Mouse (Mus musculus): ENCODE data around the gene Naxe. TPM values are rescaled to one million over a fixed set of nuclear protein-coding genes. Genes with fewer than 3 reads are reported as not detected.

The Naxe gene
- polyA plus RNA-seq, 1 experiment: 69.0 TPM

DNA sequence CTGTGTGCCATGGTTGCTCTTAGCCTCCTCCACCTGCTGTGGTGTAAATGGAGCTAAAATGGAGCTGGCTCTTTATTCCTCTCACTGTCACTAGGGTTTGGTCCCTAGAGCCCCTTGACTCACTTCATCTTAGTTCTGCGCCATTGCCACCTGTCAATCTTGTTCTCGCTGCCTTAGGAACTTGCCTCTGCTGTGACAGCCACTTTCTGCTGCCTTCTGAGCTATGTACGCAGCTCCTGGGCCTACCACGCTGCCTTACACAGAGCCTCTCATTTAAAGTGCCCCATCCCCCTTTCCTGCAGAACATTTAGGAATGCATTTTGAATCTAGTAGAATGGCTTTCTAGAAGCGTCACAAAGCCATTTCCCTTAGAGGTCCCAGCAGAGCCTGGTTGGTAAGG is 35.8 kb upstream of the Naxe start:
- no peak for DNase-seq
- H3K27me3 ChIP-seq (ENCODE audit: control insufficient read depth, insufficient read depth, low read length): no peaks in the 10 kb centered on the region
- H3K36me3 ChIP-seq (ENCODE audit: control insufficient read depth, insufficient read depth, low read length): no peaks in the 10 kb centered on the region
- 99% methylated on average over 5 of the region's 5 CpGs for WGBS
- H3K4me3 ChIP-seq (ENCODE audit: control insufficient read depth, insufficient read depth, low read length): no peak overlapping the region
- H3K27ac ChIP-seq (ENCODE audit: control insufficient read depth, insufficient read depth, low read length): no peak overlapping the region
- TF ChIP-seq CTCF (IDR thresholded peaks at IDR 0.05; ENCODE audit: borderline replicate concordance, control insufficient read depth, extremely low read depth, insufficient read depth, low read length, poor library complexity) (no peak), POLR2A (IDR thresholded peaks at IDR 0.05; ENCODE audit: control insufficient read depth, extremely low read depth, insufficient read depth, low read length, poor library complexity) (no peak)
- no peaks in the 10 kb centered on the region for H3K4me1 ChIP-seq (replicated peaks; ENCODE audit: control insufficient read depth, insufficient read depth, low read length)

DNA sequence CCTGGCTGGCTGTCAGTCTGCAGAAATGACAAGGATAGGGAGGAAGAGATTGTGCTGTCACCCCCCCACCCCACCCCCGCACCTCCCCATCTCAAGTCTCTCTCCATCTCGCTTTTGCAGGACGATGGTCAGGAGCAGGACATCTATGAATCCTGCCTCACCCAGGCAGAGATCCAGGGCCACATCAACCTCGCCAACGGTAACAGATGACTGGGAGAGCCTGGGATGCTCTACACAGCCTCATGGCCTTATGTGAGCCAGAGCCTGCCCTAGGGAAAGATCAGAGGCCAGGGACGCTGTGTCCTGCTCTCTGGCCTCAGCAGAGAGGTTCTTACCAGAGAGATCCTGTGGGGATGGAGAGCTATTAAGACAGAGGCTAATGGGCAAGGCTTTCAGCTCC is 32.3 kb upstream of the Naxe start:
- 98% methylated on average over 6 of the region's 6 CpGs for WGBS
- Histone ChIP-seq H3K27ac (ENCODE audit: control insufficient read depth, insufficient read depth, low read length) (no peak overlapping the region), H3K36me3 (ENCODE audit: control insufficient read depth, insufficient read depth, low read length) (no peaks in the 10 kb centered on the region), H3K4me3 (ENCODE audit: control insufficient read depth, insufficient read depth, low read length) (no peak overlapping the region), H3K27me3 (ENCODE audit: control insufficient read depth, insufficient read depth, low read length) (no peaks in the 10 kb centered on the region), H3K4me1 (replicated peaks; ENCODE audit: control insufficient read depth, insufficient read depth, low read length) (no peaks in the 10 kb centered on the region)
- TF ChIP-seq POLR2A (IDR thresholded peaks at IDR 0.05; ENCODE audit: control insufficient read depth, extremely low read depth, insufficient read depth, low read length, poor library complexity) (no peak), CTCF (IDR thresholded peaks at IDR 0.05; ENCODE audit: borderline replicate concordance, control insufficient read depth, extremely low read depth, insufficient read depth, low read length, poor library complexity) (no peak)
- no peak for DNase-seq

- H3K27ac ChIP-seq (ENCODE audit: control insufficient read depth, insufficient read depth, low read length): no peak overlapping the region
- TF ChIP-seq CTCF (IDR thresholded peaks at IDR 0.05; ENCODE audit: borderline replicate concordance, control insufficient read depth, extremely low read depth, insufficient read depth, low read length, poor library complexity) (no peak), POLR2A (IDR thresholded peaks at IDR 0.05; ENCODE audit: control insufficient read depth, extremely low read depth, insufficient read depth, low read length, poor library complexity) (no peak)
- H3K36me3 ChIP-seq (ENCODE audit: control insufficient read depth, insufficient read depth, low read length): no peaks in the 10 kb centered on the region
- H3K27me3 ChIP-seq (ENCODE audit: control insufficient read depth, insufficient read depth, low read length): no peaks in the 10 kb centered on the region
- no peak for DNase-seq
- H3K4me1 ChIP-seq (replicated peaks; ENCODE audit: control insufficient read depth, insufficient read depth, low read length): no peaks in the 10 kb centered on the region
- no peak overlapping the region for H3K4me3 ChIP-seq (ENCODE audit: control insufficient read depth, insufficient read depth, low read length)
- 97% methylated on average over 7 of the region's 7 CpGs for WGBS
Measured at GRCm38 (mm10) chr3:88090106-88090505, 31.8 kb upstream of the Naxe start.

GRCm38 (mm10) chr3:88087688-88088087 is 29.4 kb upstream of the Naxe start:
- Histone ChIP-seq H3K27me3 (ENCODE audit: control insufficient read depth, insufficient read depth, low read length) (no peaks in the 10 kb centered on the region), H3K4me1 (replicated peaks; ENCODE audit: control insufficient read depth, insufficient read depth, low read length) (peaks cover under 1% of the 10 kb centered on the region; the same call in 1 of the 2 replicates), H3K27ac (ENCODE audit: control insufficient read depth, insufficient read depth, low read length) (no peak overlapping the region), H3K36me3 (ENCODE audit: control insufficient read depth, insufficient read depth, low read length) (no peaks in the 10 kb centered on the region), H3K4me3 (ENCODE audit: control insufficient read depth, insufficient read depth, low read length) (no peak overlapping the region)
- 97% methylated on average over 1 of the region's 1 CpGs for WGBS
- TF ChIP-seq CTCF (IDR thresholded peaks at IDR 0.05; ENCODE audit: borderline replicate concordance, control insufficient read depth, extremely low read depth, insufficient read depth, low read length, poor library complexity) (no peak), POLR2A (IDR thresholded peaks at IDR 0.05; ENCODE audit: control insufficient read depth, extremely low read depth, insufficient read depth, low read length, poor library complexity) (no peak)
- peak; percentile 17 for DNase-seq

DNA sequence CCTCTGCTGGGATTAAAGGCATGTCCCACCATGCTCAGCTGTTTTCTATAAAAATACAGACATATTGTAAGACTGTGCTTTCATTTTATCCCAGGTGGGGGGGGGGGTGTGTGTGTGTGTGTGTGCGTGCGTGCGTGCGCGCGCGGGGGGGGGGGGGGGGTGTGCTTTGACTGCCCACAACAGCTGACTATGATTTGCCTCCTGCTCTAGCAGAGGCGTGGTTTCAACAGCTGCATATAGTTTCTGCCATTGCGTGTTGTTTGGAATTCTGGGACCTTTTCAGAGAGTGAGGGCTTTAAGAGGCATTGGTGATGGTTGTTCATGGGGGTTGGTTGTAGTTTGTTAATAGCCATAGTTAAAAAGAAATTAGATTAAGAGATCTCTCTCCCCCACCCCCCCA is 27.2 kb upstream of the Naxe start:
- TF ChIP-seq POLR2A (IDR thresholded peaks at IDR 0.05; ENCODE audit: control insufficient read depth, extremely low read depth, insufficient read depth, low read length, poor library complexity) (no peak), CTCF (IDR thresholded peaks at IDR 0.05; ENCODE audit: borderline replicate concordance, control insufficient read depth, extremely low read depth, insufficient read depth, low read length, poor library complexity) (no peak)
- DNase-seq: no peak
- H3K4me1 ChIP-seq (replicated peaks; ENCODE audit: control insufficient read depth, insufficient read depth, low read length): peaks cover 9% of the 10 kb centered on the region
- H3K4me3 ChIP-seq (ENCODE audit: control insufficient read depth, insufficient read depth, low read length): no peak overlapping the region
- no peaks in the 10 kb centered on the region for H3K36me3 ChIP-seq (ENCODE audit: control insufficient read depth, insufficient read depth, low read length)
- H3K27me3 ChIP-seq (ENCODE audit: control insufficient read depth, insufficient read depth, low read length): no peaks in the 10 kb centered on the region
- no peak overlapping the region for H3K27ac ChIP-seq (ENCODE audit: control insufficient read depth, insufficient read depth, low read length)
- WGBS: 94% methylated on average over 9 of the region's 9 CpGs

GRCm38 (mm10) chr3:88084001-88084400 is 25.7 kb upstream of the Naxe start:
- DNase-seq: no peak
- TF ChIP-seq CTCF (IDR thresholded peaks at IDR 0.05; ENCODE audit: borderline replicate concordance, control insufficient read depth, extremely low read depth, insufficient read depth, low read length, poor library complexity) (no peak), POLR2A (IDR thresholded peaks at IDR 0.05; ENCODE audit: control insufficient read depth, extremely low read depth, insufficient read depth, low read length, poor library complexity) (no peak)
- 95% methylated on average over 2 of the region's 2 CpGs for WGBS
- Histone ChIP-seq H3K36me3 (ENCODE audit: control insufficient read depth, insufficient read depth, low read length) (no peaks in the 10 kb centered on the region), H3K27ac (ENCODE audit: control insufficient read depth, insufficient read depth, low read length) (no peak overlapping the region), H3K27me3 (ENCODE audit: control insufficient read depth, insufficient read depth, low read length) (no peaks in the 10 kb centered on the region), H3K4me3 (ENCODE audit: control insufficient read depth, insufficient read depth, low read length) (no peak overlapping the region), H3K4me1 (replicated peaks; ENCODE audit: control insufficient read depth, insufficient read depth, low read length) (peaks cover 9% of the 10 kb centered on the region)

DNA sequence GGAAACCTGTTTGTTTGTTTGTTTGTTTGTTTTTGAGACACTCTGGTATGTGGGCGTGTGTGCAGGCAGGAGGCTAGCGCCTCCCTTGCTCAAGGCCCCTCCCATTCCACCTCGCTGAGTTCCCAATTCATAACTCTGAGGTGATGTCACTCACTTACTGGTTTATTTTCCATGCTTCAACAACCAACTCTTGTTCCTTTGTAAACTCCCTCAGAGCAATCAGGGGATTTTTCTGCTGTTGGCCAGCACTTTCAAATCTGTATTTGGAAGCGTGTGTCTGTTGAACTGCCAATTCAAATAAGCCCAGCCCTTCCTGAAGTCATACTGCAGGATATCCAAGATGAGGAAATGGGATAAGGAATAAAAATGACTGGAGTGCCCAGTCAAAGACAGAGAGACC is 24.4 kb upstream of the Naxe start:
- peak overlapping the region; percentile 67 for H3K4me3 ChIP-seq (ENCODE audit: control insufficient read depth, insufficient read depth, low read length)
- H3K27ac ChIP-seq (ENCODE audit: control insufficient read depth, insufficient read depth, low read length): no peak overlapping the region
- no peak for TF ChIP-seq CTCF (IDR thresholded peaks at IDR 0.05; ENCODE audit: borderline replicate concordance, control insufficient read depth, extremely low read depth, insufficient read depth, low read length, poor library complexity)
- H3K36me3 ChIP-seq (ENCODE audit: control insufficient read depth, insufficient read depth, low read length): no peaks in the 10 kb centered on the region
- H3K4me1 ChIP-seq (replicated peaks; ENCODE audit: control insufficient read depth, insufficient read depth, low read length): peaks cover 9% of the 10 kb centered on the region
- WGBS: 34% methylated on average over 4 of the region's 4 CpGs
- DNase-seq: no peak
- no peaks in the 10 kb centered on the region for H3K27me3 ChIP-seq (ENCODE audit: control insufficient read depth, insufficient read depth, low read length)
